Mouse (Mus musculus) mammary gland, adult 2 months (tissue): ENCODE measurements around the gene Rad51ap1. TPM values are rescaled to one million over a fixed set of nuclear protein-coding genes. Genes with fewer than 3 reads are reported as not detected.

ENCODE experiments used
- polyA plus RNA-seq: library from polyadenylated mRNA; depleted of rRNA; stranded (reverse); fragments of >200 nt; gene quantifications from 2 replicates; pipeline ENCODE4 v1.2.3, GENCODE M21; 2012; ENCODE audit warnings: low replicate concordance; rRNA removed

Rad51ap1 gene
- polyA plus RNA-seq = 1.5 and 2.5 TPM in 2 replicates

GRCm38 (mm10) chr6:126939487-126940171 lies at the start of gene Rad51ap1, which contains the start of gene D6Wsu163e:
Rad51ap1 (minus strand) TSS chr6:126939587.
D6Wsu163e (plus strand) TSS chr6:126939962.

GRCm38 (mm10) chr6:126921111-126921881 lies 18.1 kb downstream of the Rad51ap1 start, which contains the start of gene Dyrk4:
Dyrk4 (minus strand) TSS chr6:126921839.

Other genes starting within 250 kb of the Rad51ap1 start
- gene Kcna6, start 198.9 kb downstream of the Rad51ap1 start, polyA plus RNA-seq = 1.0 and 1.1 TPM in 2 replicates
- 78.2 and 211 TPM in 2 replicates for gene Ndufa9, start 90.5 kb downstream of the Rad51ap1 start, polyA plus RNA-seq
- gene Akap3, start 86.5 kb downstream of the Rad51ap1 start, polyA plus RNA-seq = not detected in 2 replicates
- gene Dyrk4, start 17.7 kb downstream of the Rad51ap1 start, polyA plus RNA-seq = 0.07 and 0.12 TPM in 2 replicates
- 1.9 and 6.5 TPM in 2 replicates for gene D6Wsu163e, start 375 bp upstream of the Rad51ap1 start, polyA plus RNA-seq
- 0.33 TPM in 1 of 2 replicates, not detected in the other for gene Fgf6, start 76.0 kb upstream of the Rad51ap1 start, polyA plus RNA-seq
- 0.18 TPM in 1 of 2 replicates, not detected in the other for gene Fgf23, start 133.3 kb upstream of the Rad51ap1 start, polyA plus RNA-seq
- 2.3 and 9.2 TPM in 2 replicates for gene Tigar, start 170.0 kb upstream of the Rad51ap1 start, polyA plus RNA-seq
- gene Ccnd2, start 212.6 kb upstream of the Rad51ap1 start, polyA plus RNA-seq = 79.4 and 82.2 TPM in 2 replicates